Mouse (Mus musculus) limb, embryonic 10.5 days (tissue): Measurements from ENCODE around the gene Ttll5. TPM values are rescaled to one million over a fixed set of nuclear protein-coding genes. Genes with fewer than 3 reads are reported as not detected.
A peak's percentile ranks its signal among the peaks of the same experiment; 100 is the strongest.

ENCODE experiments used
- DNase-seq: peaks from one replicate; pipeline ENCODE4 v3.0.0-alpha.2; 2017; ENCODE audit warnings: low spot score
- H3K27ac ChIP-seq: fragments of 300-500 bp; sonication (generic); 2 replicates; pipeline ENCODE4 v1.5.1; 2016; ENCODE audit warnings: mild to moderate bottlenecking
- H3K27me3 ChIP-seq: fragments of 300-500 bp; sonication (generic); 2 replicates; pipeline ENCODE4 v1.6.1; 2016; ENCODE audit warnings: low read depth, mild to moderate bottlenecking; ENCODE audit not compliant: poor library complexity, severe bottlenecking
- H3K36me3 ChIP-seq: fragments of 300-500 bp; sonication (generic); 2 replicates; pipeline ENCODE4 v1.6.1; 2016; ENCODE audit warnings: mild to moderate bottlenecking, moderate library complexity
- H3K4me1 ChIP-seq: fragments of 300-500 bp; sonication (generic); 2 replicates; pipeline ENCODE4 v1.6.1; 2016
- H3K4me3 ChIP-seq: fragments of 300-500 bp; sonication (generic); 2 replicates; pipeline ENCODE4 v1.5.1; 2016; ENCODE audit warnings: mild to moderate bottlenecking, moderate library complexity
- H3K9me3 ChIP-seq: fragments of 300-500 bp; sonication (generic); replicated peaks from 2 replicates; pipeline ENCODE4 v1.6.1; 2016; ENCODE audit warnings: mild to moderate bottlenecking
- WGBS: fragments of 180-500 bp; shearing (Covaris S2); methylation state at CpG from one replicate; pipeline ENCODE4 v1.1.7; 2016; 5-methylcytosine and 5-hydroxymethylcytosine counted together
- polyA plus RNA-seq: library from polyadenylated mRNA; unstranded; fragments of >200 nt; fragmentation: Nextera tagmentation; extraction: Ambion mirVana; gene quantifications from 2 replicates; pipeline ENCODE4 v1.2.1, GENCODE M21; 2016

Ttll5 gene
- polyA plus RNA-seq, 1 experiment from 2014 or later, result 22.4 TPM

DNA sequence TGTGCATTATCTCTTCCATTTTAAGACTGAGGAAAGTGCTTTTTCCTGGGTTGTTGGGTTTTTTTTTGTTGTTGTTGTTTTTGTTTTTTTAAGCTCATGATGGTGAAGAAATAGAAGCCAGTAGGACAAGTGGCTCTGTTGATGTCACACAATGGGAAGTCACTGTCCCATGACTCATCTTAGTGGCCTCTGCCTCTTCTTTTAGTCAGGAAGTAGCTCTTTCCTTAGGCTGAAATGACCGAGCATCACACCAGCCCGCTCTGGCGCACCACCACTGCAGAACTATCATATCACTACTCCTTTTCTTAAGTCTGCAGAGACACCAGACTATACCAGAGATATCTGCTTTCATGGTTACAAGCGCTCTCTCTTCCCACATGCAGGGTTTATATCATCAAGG, 122.7 kb downstream of the Ttll5 start:
- peaks cover 16% of the 10 kb centered on the region for H3K4me1 ChIP-seq
- 96% methylated on average over 4 of the region's 4 CpGs for WGBS
- no peak overlapping the region for H3K27ac ChIP-seq
- DNase-seq, result no peak
- H3K27me3 ChIP-seq, result no peaks in the 10 kb centered on the region
- no peak overlapping the region for H3K4me3 ChIP-seq
- H3K36me3 ChIP-seq, result peaks cover 13% of the 10 kb centered on the region
- no peaks in the 10 kb centered on the region for H3K9me3 ChIP-seq

DNA sequence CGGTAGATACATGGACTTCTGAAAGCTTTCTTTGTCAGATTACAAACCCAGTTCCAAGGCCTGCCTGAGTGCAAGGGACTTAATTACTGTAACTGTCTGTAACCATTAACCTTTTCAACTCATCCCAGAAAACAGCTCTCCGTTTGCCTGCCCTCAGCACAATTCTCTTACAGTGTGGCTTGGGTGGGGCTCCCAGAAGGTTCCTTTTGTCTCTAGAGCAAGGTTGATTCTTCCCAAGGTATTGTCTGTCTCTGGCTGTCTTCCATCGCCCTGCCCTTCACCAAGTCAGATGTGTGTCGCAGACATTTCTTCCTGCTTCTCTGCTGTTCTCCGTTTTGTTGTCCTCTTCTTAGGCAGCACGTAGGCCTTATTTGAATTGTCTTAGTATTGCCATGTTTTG, 125.2 kb downstream of the Ttll5 start:
- Histone ChIP-seq H3K27ac (no peak overlapping the region), H3K4me1 (peaks cover 4% of the 10 kb centered on the region; the same call in 1 of the 2 replicates), H3K36me3 (peaks cover 21% of the 10 kb centered on the region), H3K27me3 (no peaks in the 10 kb centered on the region), H3K9me3 (no peaks in the 10 kb centered on the region), H3K4me3 (no peak overlapping the region)
- WGBS, result 88% methylated on average over 6 of the region's 6 CpGs
- DNase-seq, result no peak

DNA sequence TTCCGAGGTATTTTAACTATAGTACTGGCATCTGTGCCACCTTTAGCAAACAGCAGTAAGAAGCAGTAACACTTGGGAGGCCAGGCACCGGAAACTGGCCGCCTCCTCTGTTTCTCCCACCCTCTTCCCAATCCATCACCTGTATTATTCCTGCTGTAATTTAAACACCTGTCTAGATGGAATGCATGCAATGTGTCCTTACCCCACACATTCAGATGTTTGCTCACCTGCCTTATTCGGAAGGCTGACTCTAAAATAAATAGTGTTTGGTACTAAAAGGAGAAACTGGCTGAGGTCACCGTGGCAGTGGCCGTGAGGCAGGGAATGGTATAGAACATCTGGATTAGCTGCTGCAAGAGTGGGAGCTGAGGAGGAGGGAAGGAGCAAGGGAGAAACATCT, 125.9 kb downstream of the Ttll5 start:
- Histone ChIP-seq H3K4me1 (peaks cover 4% of the 10 kb centered on the region; the same call in 1 of the 2 replicates), H3K9me3 (no peaks in the 10 kb centered on the region), H3K4me3 (no peak overlapping the region), H3K27ac (no peak overlapping the region), H3K36me3 (peaks cover 22% of the 10 kb centered on the region), H3K27me3 (no peaks in the 10 kb centered on the region)
- no peak for DNase-seq
- 81% methylated on average over 6 of the region's 6 CpGs for WGBS

DNA sequence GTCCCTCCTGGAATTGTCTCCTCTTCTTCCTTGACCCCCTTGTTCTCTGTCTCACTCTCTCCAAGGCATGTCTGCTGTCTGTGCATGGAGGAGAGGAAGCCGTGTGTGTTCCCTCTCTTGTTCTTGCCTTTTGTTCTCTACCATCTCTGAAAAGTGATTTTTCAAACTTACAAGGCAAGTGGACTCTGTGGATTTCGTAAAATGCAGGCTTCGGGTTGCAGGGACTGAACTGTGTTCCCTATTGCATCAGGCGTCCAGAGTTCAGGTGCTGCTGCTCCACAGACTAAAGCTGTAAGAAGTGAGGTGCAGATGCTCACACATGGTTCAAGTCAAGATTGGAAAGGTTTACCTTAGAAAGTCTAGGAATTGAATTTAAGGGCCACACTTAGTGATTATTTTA, 126.6 kb downstream of the Ttll5 start:
- H3K27ac ChIP-seq, result no peak overlapping the region
- peaks cover 22% of the 10 kb centered on the region for H3K36me3 ChIP-seq
- no peak overlapping the region for H3K4me3 ChIP-seq
- H3K4me1 ChIP-seq, result peaks cover 4% of the 10 kb centered on the region; the same call in 1 of the 2 replicates
- no peaks in the 10 kb centered on the region for H3K9me3 ChIP-seq
- WGBS, result 91% methylated on average over 4 of the region's 4 CpGs
- no peak for DNase-seq
- H3K27me3 ChIP-seq, result no peaks in the 10 kb centered on the region

DNA sequence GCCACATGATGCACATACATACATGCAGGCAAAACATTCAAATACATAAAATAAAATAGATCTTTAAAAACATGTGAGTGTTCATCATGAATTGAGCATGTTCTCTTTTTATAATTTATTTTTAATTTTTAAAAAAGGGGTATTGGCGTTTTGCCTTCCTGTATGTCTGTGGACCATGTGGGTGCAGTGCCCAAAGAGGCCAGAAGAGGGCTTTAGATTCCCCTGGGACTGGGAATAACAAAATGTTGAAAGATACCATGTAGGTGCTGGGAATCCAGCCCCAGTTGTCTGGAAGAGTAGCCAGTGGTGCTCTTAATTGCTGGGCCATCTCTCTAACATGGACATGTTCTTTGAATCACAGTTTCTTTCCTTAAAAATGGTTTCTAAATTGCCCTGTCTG, 127.4 kb downstream of the Ttll5 start:
- H3K9me3 ChIP-seq, result no peaks in the 10 kb centered on the region
- no peak overlapping the region for H3K4me3 ChIP-seq
- WGBS, result 92% methylated on average over 1 of the region's 1 CpGs
- H3K4me1 ChIP-seq, result peaks cover 4% of the 10 kb centered on the region; the same call in 1 of the 2 replicates
- peaks cover 22% of the 10 kb centered on the region for H3K36me3 ChIP-seq
- DNase-seq, result no peak
- H3K27ac ChIP-seq, result no peak overlapping the region
- H3K27me3 ChIP-seq, result no peaks in the 10 kb centered on the region

DNA sequence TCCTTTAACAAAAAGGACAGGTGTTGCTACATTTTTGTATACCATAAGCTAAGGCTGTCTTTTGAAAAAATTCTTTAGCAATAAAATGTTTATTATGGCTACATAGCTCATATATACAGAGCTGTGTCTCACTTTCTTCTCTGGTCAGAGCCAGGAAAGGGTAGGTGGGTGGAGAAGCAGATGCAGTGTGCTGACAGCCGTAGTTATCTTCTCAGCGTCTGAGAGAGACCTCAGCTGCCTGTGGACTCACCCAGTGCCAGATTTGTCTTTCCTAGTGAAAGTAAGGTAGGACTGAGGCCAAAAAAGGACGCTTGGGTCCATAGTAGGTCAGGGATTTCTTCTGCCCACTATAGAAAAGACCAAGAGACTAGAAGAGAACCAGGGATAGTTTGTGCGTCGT, 127.9 kb downstream of the Ttll5 start:
- no peak for DNase-seq
- no peak overlapping the region for H3K4me3 ChIP-seq
- H3K27me3 ChIP-seq, result no peaks in the 10 kb centered on the region
- no peak overlapping the region for H3K27ac ChIP-seq
- 97% methylated on average over 5 of the region's 5 CpGs for WGBS
- H3K4me1 ChIP-seq, result peaks cover 4% of the 10 kb centered on the region; the same call in 1 of the 2 replicates
- H3K9me3 ChIP-seq, result no peaks in the 10 kb centered on the region
- peaks cover 22% of the 10 kb centered on the region for H3K36me3 ChIP-seq

- Histone ChIP-seq H3K4me1 (peaks cover 20% of the 10 kb centered on the region), H3K9me3 (no peaks in the 10 kb centered on the region), H3K36me3 (peaks cover 24% of the 10 kb centered on the region), H3K27me3 (no peaks in the 10 kb centered on the region), H3K27ac (peak overlapping the region; percentile 50; the same call in 1 of the 2 replicates), H3K4me3 (no peak overlapping the region)
- no peak for DNase-seq
- 89% methylated on average over 3 of the region's 3 CpGs for WGBS
Observed at GRCm38 (mm10) chr12:85954167-85954566, 129.7 kb downstream of the Ttll5 start.

DNA sequence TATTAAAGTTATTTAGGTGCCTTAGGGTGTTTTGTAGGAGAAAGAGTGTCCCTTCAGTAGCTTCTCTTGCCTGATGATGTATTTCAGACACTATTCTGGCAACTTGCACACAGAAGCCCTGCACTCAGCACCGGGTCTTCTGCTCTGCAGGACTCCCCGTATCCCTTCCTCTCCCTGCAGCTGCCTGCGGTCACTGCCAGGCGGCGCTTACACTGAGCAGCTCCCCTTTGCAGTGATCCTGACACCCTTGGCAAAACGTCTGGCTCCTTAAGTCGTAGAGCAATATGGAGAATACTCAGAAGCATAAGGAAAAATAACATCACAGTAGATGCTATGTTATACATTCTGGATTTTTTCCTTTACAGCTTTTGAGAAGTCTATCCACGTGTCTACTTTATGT, 130.6 kb downstream of the Ttll5 start:
- 79% methylated on average over 8 of the region's 8 CpGs for WGBS
- Histone ChIP-seq H3K36me3 (peaks cover 24% of the 10 kb centered on the region), H3K27me3 (no peaks in the 10 kb centered on the region), H3K4me1 (peaks cover 29% of the 10 kb centered on the region), H3K9me3 (no peaks in the 10 kb centered on the region), H3K4me3 (no peak overlapping the region), H3K27ac (0 out of 2 replicates have a peak overlapping the region, but pooled peaks have one; percentile 50)
- DNase-seq, result no peak

DNA sequence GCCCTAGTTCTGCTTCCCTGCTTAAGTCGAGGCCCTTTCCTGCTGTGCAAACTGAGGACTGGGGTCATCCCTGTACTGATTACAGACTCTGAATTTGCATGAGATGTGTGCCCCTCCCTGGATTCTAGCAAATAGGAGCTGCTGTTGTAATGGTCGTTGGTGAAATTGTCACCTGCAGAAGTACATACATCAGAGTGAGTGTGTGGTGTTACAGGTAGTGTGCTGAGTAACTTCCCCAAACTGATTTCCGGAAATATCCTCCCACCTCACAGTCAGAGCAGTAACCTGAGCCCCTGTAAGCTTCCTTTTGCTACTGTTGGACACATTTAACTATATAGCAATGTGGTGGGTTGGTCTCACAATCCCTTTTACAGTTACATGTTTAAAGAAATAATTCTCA, 131.2 kb downstream of the Ttll5 start:
- no peak for DNase-seq
- H3K27ac ChIP-seq, result no peak overlapping the region
- no peaks in the 10 kb centered on the region for H3K9me3 ChIP-seq
- no peak overlapping the region for H3K4me3 ChIP-seq
- no peaks in the 10 kb centered on the region for H3K27me3 ChIP-seq
- 74% methylated on average over 3 of the region's 3 CpGs for WGBS
- H3K4me1 ChIP-seq, result peaks cover 31% of the 10 kb centered on the region
- peaks cover 24% of the 10 kb centered on the region for H3K36me3 ChIP-seq

GRCm38 (mm10) chr12:85956251-85956650, 131.8 kb downstream of the Ttll5 start:
- H3K27me3 ChIP-seq, result no peaks in the 10 kb centered on the region
- WGBS, result 88% methylated on average over 6 of the region's 6 CpGs
- no peak for DNase-seq
- H3K4me3 ChIP-seq, result no peak overlapping the region
- no peaks in the 10 kb centered on the region for H3K9me3 ChIP-seq
- H3K27ac ChIP-seq, result peak overlapping the region; percentile 73
- peaks cover 24% of the 10 kb centered on the region for H3K36me3 ChIP-seq
- peaks cover 36% of the 10 kb centered on the region for H3K4me1 ChIP-seq

GRCm38 (mm10) chr12:85958460-85958859, 134.0 kb downstream of the Ttll5 start:
- H3K4me3 ChIP-seq, result no peak overlapping the region
- peak overlapping the region; percentile 90 for H3K27ac ChIP-seq
- no peaks in the 10 kb centered on the region for H3K27me3 ChIP-seq
- no peak for DNase-seq
- H3K9me3 ChIP-seq, result no peaks in the 10 kb centered on the region
- WGBS, result 94% methylated on average over 2 of the region's 2 CpGs
- H3K36me3 ChIP-seq, result peaks cover 12% of the 10 kb centered on the region; the same call in 1 of the 2 replicates
- peaks cover 47% of the 10 kb centered on the region for H3K4me1 ChIP-seq

DNA sequence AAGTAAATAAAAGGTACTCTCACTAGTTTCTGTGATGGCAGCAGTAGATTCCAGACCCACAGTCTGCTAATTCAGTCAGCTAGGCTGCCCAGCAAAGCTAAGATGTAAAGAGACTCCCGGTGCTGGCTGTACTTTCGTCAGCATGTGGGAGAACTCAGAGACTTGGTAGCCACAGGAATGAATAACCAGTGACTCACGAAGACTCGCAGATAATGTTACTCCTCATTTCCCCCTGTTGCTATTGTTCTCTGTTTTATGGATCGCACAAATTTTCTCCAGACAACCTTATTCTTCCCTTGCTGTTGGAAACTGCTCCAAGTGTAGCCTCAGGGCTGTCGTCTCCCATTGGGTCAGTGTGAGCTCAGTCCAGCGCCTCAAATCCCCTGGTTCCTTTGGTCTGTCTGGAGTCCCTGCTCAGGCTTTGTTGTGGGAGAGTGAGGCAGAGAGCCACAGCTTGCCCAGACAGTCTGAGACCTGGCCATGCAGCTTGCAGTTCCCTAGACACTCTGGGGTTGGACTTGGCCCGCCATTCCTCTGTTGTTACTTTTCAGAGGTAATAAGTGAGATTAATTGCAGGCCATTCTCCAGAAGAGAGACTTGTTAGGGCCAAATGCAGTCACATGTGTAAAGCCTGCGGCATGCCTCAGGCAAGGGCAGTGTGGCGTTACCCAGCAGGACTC, 135.5 kb downstream of the Ttll5 start:
- Histone ChIP-seq H3K9me3 (no peaks in the 10 kb centered on the region), H3K36me3 (peaks cover 7% of the 10 kb centered on the region; the same call in 1 of the 2 replicates), H3K4me3 (no peak overlapping the region), H3K4me1 (peaks cover 47% of the 10 kb centered on the region), H3K27me3 (no peaks in the 10 kb centered on the region), H3K27ac (peak overlapping the region; percentile 90)
- WGBS, result 50% methylated on average over 10 of the region's 10 CpGs
- peak; percentile 63 for DNase-seq

GRCm38 (mm10) chr12:85960699-85961098, 136.2 kb downstream of the Ttll5 start:
- Histone ChIP-seq H3K4me1 (peaks cover 47% of the 10 kb centered on the region), H3K36me3 (peaks cover 7% of the 10 kb centered on the region; the same call in 1 of the 2 replicates), H3K27ac (peak overlapping the region; percentile 90), H3K27me3 (no peaks in the 10 kb centered on the region), H3K9me3 (no peaks in the 10 kb centered on the region), H3K4me3 (no peak overlapping the region)
- WGBS, result 72% methylated on average over 4 of the region's 4 CpGs
- no peak for DNase-seq
